Mouse (Mus musculus): ENCODE data around the gene Upk2. TPM values are rescaled to one million over a fixed set of nuclear protein-coding genes. Genes with fewer than 3 reads are reported as not detected.

Upk2 gene
- polyA plus RNA-seq, 1 experiment from 2014 or later: not detected

DNA sequence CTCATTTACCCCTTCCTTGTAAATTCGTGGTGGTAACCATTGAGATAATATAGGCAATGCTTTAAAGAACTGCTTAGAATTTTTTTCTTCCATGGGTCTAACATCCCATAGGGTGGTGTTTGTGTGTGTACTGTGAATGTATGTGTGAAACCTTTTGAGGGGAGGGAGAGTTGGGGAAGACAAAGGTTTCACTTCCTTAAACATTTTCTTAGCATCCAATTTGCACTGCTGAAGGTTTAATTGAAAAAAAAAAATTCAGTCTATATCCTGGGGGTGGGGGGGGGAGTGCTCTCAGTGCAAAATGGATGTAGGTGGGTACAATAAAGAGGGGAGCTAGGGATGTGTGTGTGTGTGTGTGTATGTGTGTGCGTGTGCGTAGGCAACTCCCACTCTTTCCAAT, 27.3 kb upstream of the Upk2 start:
- 20% methylated on average over 3 of the region's 3 CpGs for WGBS
- Histone ChIP-seq H3K4me1 (ENCODE audit: control insufficient read depth in 2 of 2, insufficient read depth in 2 of 2, low read length in 2 of 2) (peaks cover 31 to 55% of the 10 kb centered on the region in 2 experiments), H3K4me3 (ENCODE audit: control insufficient read depth in 1 of 2, insufficient read depth in 1 of 2, low read depth in 1 of 2, low read length in 2 of 2) (peak overlapping the region; percentile 25 to 68; a peak in 2 of 4 replicates), H3K36me3 (ENCODE audit: control insufficient read depth, insufficient read depth, low read length) (no peaks in the 10 kb centered on the region), H3K27ac (replicated peaks in 1 of 2; ENCODE audit: control insufficient read depth in 1 of 2, insufficient read depth in 1 of 2, low read depth in 2 of 2, low read length in 2 of 2) (peak overlapping the region in 1 of 2 experiments; percentile 93; a peak in 2 of 4 replicates), H3K9me3 (ENCODE audit: control insufficient read depth, low read length) (no peaks in the 10 kb centered on the region), H3K27me3 (ENCODE audit: control insufficient read depth, insufficient read depth, low read length) (no peaks in the 10 kb centered on the region), H3K9ac (ENCODE audit: low read length) (peak overlapping the region; percentile 95; the same call in 1 of the 2 replicates), H3K4me2 (ENCODE audit: low read length) (peak overlapping the region; percentile 73)
- ATAC-seq (ENCODE audit: insufficient number of reproducible peaks, insufficient read depth, low FRiP score, low read depth): no peak

DNA sequence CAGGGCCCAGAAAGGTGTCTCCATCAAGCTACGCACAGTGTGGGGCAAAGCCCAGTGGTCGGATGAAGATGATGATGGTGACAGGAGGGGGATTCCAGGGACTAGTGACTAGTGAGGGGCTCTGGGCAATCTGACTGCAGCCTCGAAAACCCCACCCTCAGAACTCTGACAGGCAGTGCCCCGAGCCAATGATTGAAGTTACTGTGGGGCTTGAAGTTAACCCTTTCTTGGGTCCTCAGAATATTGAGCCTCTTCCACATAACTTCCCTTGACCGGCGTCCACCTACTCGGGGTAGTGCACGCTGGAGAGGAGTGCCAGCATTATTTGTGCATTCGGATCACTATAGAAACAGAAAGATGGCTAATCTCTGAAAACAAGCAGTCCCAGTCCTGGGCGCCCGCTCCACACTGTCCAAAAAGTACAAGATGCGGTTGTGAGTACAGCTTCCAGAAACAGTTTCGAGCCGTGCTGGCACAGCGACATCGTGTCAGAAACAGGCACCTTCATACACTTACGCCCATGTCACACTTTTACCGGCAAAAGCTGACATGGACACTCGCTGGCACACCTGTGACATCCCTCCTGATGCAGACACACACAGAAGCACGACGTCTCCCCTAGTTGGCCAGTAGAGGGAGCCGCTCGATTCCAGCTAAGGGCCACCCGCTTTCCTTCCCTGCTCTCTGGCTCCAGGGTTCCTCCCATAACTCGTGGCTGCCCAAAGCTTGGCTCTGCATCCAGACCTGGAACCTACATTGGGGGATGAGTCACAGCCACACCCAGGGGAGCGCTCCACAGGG, 25.1 kb upstream of the Upk2 start:
- Histone ChIP-seq H3K4me1 (ENCODE audit: control insufficient read depth in 2 of 2, insufficient read depth in 2 of 2, low read length in 2 of 2) (peaks cover 10 to 34% of the 10 kb centered on the region in 2 experiments), H3K9me3 (ENCODE audit: control insufficient read depth, low read length) (no peaks in the 10 kb centered on the region), H3K4me2 (ENCODE audit: low read length) (peak overlapping the region; percentile 99), H3K9ac (ENCODE audit: low read length) (peak overlapping the region; percentile 89), H3K4me3 (ENCODE audit: control insufficient read depth in 1 of 2, insufficient read depth in 1 of 2, low read depth in 1 of 2, low read length in 2 of 2) (peak overlapping the region; percentile 61 to 66), H3K27me3 (ENCODE audit: control insufficient read depth, insufficient read depth, low read length) (no peaks in the 10 kb centered on the region), H3K36me3 (ENCODE audit: control insufficient read depth, insufficient read depth, low read length) (no peaks in the 10 kb centered on the region), H3K27ac (replicated peaks in 1 of 2; ENCODE audit: control insufficient read depth in 1 of 2, insufficient read depth in 1 of 2, low read depth in 2 of 2, low read length in 2 of 2) (peak overlapping the region; percentile 90 to 98)
- 0% methylated on average over 26 of the region's 26 CpGs for WGBS
- peak; percentile 31; the same call in 1 of the 2 replicates for ATAC-seq (ENCODE audit: insufficient number of reproducible peaks, insufficient read depth, low FRiP score, low read depth)

DNA sequence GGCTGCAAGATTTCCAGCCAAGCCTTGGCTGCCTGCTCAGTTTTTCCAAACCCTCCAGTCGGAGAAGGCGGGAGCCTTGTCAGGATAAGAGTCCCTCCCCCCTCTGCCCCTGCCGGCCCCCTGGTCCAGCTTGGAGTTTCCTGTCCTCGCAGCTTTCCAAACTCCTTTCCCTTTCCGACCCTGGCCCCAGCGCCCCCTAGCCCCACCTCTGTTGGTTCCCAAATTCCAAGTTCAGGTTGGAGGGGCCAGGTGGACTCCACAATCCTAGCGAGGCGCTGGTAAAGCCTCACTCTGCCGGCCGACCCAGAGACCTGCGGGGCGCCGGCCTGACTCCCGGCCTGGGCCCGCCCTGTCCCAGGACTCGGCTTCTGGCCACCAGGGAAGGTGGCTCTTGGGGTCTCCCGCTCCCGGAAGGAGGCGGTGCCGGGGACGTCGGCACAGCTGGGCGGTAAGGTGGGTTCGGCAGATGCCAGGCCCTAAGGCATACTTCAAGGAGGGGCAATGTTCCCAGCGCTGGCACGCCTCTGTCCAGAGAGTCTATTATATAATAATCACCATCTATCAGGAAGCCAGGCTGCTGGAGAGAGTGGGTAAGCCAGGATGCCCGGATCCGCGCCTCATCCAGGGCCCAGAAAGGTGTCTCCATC, 24.3 kb upstream of the Upk2 start:
- ATAC-seq (ENCODE audit: insufficient number of reproducible peaks, insufficient read depth, low FRiP score, low read depth): peak; percentile 40
- Histone ChIP-seq H3K27ac (replicated peaks in 1 of 2; ENCODE audit: control insufficient read depth in 1 of 2, insufficient read depth in 1 of 2, low read depth in 2 of 2, low read length in 2 of 2) (peak overlapping the region; percentile 90 to 98), H3K4me3 (ENCODE audit: control insufficient read depth in 1 of 2, insufficient read depth in 1 of 2, low read depth in 1 of 2, low read length in 2 of 2) (peak overlapping the region; percentile 61 to 66), H3K27me3 (ENCODE audit: control insufficient read depth, insufficient read depth, low read length) (no peaks in the 10 kb centered on the region), H3K36me3 (ENCODE audit: control insufficient read depth, insufficient read depth, low read length) (no peaks in the 10 kb centered on the region), H3K9ac (ENCODE audit: low read length) (peak overlapping the region; percentile 89), H3K4me2 (ENCODE audit: low read length) (peak overlapping the region; percentile 99), H3K9me3 (ENCODE audit: control insufficient read depth, low read length) (no peaks in the 10 kb centered on the region), H3K4me1 (ENCODE audit: control insufficient read depth in 2 of 2, insufficient read depth in 2 of 2, low read length in 2 of 2) (peaks cover 7 to 34% of the 10 kb centered on the region in 2 experiments)
- under 1% methylated on average over 29 of the region's 29 CpGs for WGBS

DNA sequence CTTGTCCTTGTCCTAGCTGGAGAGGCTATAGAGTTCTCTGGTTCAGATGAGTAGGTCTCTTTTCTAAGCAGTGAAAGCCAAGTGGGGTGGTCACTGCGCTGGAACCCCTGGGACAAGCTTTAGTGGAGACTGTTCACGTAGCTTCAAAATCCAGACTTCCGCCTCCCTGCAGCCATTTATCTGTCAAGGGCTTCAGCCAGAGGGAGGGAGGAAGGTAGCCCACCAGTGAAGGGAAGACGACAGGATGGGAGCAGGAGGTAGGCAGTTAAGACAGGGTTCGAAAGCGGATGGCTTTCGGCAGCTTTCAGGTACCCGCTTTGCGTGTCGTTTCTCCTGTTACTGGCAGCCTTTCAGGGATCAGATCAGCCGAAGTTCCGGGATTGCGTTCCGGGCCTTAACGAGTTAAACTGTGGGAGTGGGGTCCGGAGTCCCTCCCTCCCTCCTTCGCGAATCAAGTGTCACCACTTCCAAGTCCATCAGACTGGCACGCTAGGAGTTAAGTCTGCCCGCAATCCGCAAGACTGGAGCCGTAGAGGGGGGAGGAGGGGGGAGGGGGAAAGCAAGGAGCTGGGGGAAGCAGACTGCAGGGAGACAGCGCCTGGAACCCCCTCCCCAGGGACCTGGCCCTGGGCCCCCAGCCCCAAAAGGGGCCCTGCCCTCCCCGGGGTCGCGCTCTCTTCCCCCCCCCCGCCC, 23.6 kb upstream of the Upk2 start:
- peak overlapping the region; percentile 99 for H3K4me2 ChIP-seq (ENCODE audit: low read length)
- 0% methylated on average over 23 of the region's 27 CpGs for WGBS
- peak; percentile 31 for ATAC-seq (ENCODE audit: insufficient number of reproducible peaks, insufficient read depth, low FRiP score, low read depth)

DNA sequence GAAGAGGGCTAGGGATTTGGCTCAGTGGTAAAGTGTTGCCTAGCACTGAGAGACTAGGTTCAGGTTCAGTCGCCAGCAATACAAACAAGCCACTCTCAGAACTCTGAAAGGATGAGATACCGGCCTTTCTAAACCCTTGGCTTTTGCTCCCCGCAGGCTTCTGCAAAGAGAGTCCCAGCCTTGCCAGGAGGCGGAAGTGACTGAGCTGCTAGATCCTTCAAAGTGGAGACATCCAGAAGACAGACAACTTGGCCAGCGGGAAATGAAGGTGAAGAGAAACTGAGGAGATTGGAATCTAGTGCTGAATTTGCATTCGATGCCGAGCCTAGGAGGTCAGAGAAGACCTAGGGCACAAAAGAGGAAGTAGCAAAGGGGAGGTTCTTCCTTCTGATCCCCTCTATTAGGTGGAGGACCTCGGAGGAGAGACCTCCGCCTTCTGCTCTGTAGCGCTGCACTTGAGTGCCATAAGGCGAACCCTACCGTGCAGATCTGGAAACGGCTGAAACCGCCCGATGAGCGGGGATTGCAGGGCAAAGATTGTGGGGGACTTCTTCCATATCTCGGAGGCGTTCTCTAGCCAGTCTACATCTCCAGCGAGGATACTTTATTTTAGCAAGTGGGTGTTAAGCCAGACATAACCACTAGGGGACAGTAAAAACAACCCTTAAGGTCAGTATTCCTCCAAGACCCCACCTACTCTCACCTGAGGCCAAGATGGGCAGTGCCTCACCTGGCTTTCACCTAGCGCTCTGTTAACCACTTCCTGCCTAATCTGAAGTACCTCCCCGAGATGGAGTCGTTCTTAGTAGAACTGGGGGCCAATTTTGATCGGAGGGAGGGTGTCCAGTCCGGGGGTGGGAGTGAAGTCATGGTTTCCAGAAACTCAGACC, 22.8 kb upstream of the Upk2 start:
- Histone ChIP-seq H3K9me3 (ENCODE audit: control insufficient read depth, low read length) (no peaks in the 10 kb centered on the region), H3K36me3 (ENCODE audit: control insufficient read depth, insufficient read depth, low read length) (no peaks in the 10 kb centered on the region), H3K4me2 (ENCODE audit: low read length) (peak overlapping the region; percentile 99), H3K4me3 (ENCODE audit: control insufficient read depth in 1 of 2, insufficient read depth in 1 of 2, low read depth in 1 of 2, low read length in 2 of 2) (peak overlapping the region; percentile 63 to 66), H3K27me3 (ENCODE audit: control insufficient read depth, insufficient read depth, low read length) (no peaks in the 10 kb centered on the region), H3K27ac (replicated peaks in 1 of 2; ENCODE audit: control insufficient read depth in 1 of 2, insufficient read depth in 1 of 2, low read depth in 2 of 2, low read length in 2 of 2) (peak overlapping the region; percentile 81 to 98), H3K4me1 (ENCODE audit: control insufficient read depth in 2 of 2, insufficient read depth in 2 of 2, low read length in 2 of 2) (peaks cover 6 to 33% of the 10 kb centered on the region in 2 experiments), H3K9ac (ENCODE audit: low read length) (peak overlapping the region; percentile 89)
- no peak for ATAC-seq (ENCODE audit: insufficient number of reproducible peaks, insufficient read depth, low FRiP score, low read depth)
- WGBS: 5% methylated on average over 24 of the region's 24 CpGs

More for the DNA sequence above, 23.6 kb upstream of the Upk2 start:
- H3K36me3 ChIP-seq (ENCODE audit: control insufficient read depth, insufficient read depth, low read length): no peaks in the 10 kb centered on the region
- H3K27ac ChIP-seq (replicated peaks in 1 of 2; ENCODE audit: control insufficient read depth in 1 of 2, insufficient read depth in 1 of 2, low read depth in 2 of 2, low read length in 2 of 2): peak overlapping the region; percentile 81 to 98
- H3K27me3 ChIP-seq (ENCODE audit: control insufficient read depth, insufficient read depth, low read length): no peaks in the 10 kb centered on the region
- peak overlapping the region; percentile 63 to 66 for H3K4me3 ChIP-seq (ENCODE audit: control insufficient read depth in 1 of 2, insufficient read depth in 1 of 2, low read depth in 1 of 2, low read length in 2 of 2)
- H3K9ac ChIP-seq (ENCODE audit: low read length): peak overlapping the region; percentile 89
- peaks cover 6 to 33% of the 10 kb centered on the region in 2 experiments for H3K4me1 ChIP-seq (ENCODE audit: control insufficient read depth in 2 of 2, insufficient read depth in 2 of 2, low read length in 2 of 2)
- H3K9me3 ChIP-seq (ENCODE audit: control insufficient read depth, low read length): no peaks in the 10 kb centered on the region

DNA sequence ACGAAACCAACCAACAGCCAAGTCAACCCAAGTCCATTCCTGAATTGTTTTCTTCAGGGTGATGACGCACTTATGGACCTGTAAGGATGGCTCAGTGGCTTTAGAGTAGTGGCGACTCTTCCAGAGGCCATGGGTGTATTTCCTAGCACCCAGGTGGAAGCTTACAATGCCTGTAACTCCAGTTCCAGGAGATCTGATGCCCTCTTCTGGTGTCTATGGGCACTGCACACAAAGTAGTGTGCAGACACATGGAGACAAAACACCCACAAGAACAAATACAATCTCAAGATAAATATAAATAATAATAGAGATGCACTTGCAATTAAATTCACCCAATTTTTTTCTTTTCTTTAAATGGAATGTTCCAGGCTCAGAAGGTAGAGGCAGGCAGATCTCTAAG, 21.2 kb upstream of the Upk2 start:
- ATAC-seq (ENCODE audit: insufficient number of reproducible peaks, insufficient read depth, low FRiP score, low read depth): no peak

More for the DNA sequence above, 21.2 kb upstream of the Upk2 start:
- Histone ChIP-seq H3K4me1 (ENCODE audit: control insufficient read depth in 2 of 2, insufficient read depth in 2 of 2, low read length in 2 of 2) (peaks cover 6 to 26% of the 10 kb centered on the region in 2 experiments), H3K27me3 (ENCODE audit: control insufficient read depth, insufficient read depth, low read length) (no peaks in the 10 kb centered on the region), H3K9me3 (ENCODE audit: control insufficient read depth, low read length) (no peaks in the 10 kb centered on the region), H3K36me3 (ENCODE audit: control insufficient read depth, insufficient read depth, low read length) (no peaks in the 10 kb centered on the region), H3K9ac (ENCODE audit: low read length) (no peak overlapping the region), H3K4me3 (ENCODE audit: control insufficient read depth in 1 of 2, insufficient read depth in 1 of 2, low read depth in 1 of 2, low read length in 2 of 2) (no peak overlapping the region), H3K27ac (replicated peaks in 1 of 2; ENCODE audit: control insufficient read depth in 1 of 2, insufficient read depth in 1 of 2, low read depth in 2 of 2, low read length in 2 of 2) (no peak overlapping the region), H3K4me2 (ENCODE audit: low read length) (no peak overlapping the region)
- 96% methylated on average over 3 of the region's 3 CpGs for WGBS
